Mouse (Mus musculus): ENCODE results near the gene Lhfpl4.

The Lhfpl4 gene

GRCm38 (mm10) chr6:113194841-113195595, at the start of gene Lhfpl4:
Lhfpl4 (minus strand) TSS chr6:113195384.
- peak in 1 of 2 experiments; percentile 30 for DNase-seq (ENCODE audit: inconsistent age in 2 of 2, low spot score in 1 of 2)

- no peak for DNase-seq (ENCODE audit: inconsistent age in 2 of 2, low spot score in 1 of 2)
Measured at GRCm38 (mm10) chr6:113242753-113243152, 47.6 kb upstream of the Lhfpl4 start.

GRCm38 (mm10) chr6:113238442-113238841, 43.3 kb upstream of the Lhfpl4 start:
- DNase-seq (ENCODE audit: inconsistent age in 2 of 2, low spot score in 1 of 2): peak in 1 of 2 experiments; percentile 43

GRCm38 (mm10) chr6:113237542-113238270, 42.5 kb upstream of the Lhfpl4 start, which contains the start of gene Mtmr14:
Mtmr14 (plus strand) TSS chr6:113237843.
- peak; percentile 99 to 100 for DNase-seq (ENCODE audit: inconsistent age in 2 of 2, low spot score in 1 of 2)

- no peak for DNase-seq (ENCODE audit: inconsistent age in 2 of 2, low spot score in 1 of 2)
Measured at GRCm38 (mm10) chr6:113235141-113235540, 40.0 kb upstream of the Lhfpl4 start.

- no peak for DNase-seq (ENCODE audit: inconsistent age in 2 of 2, low spot score in 1 of 2)
Measured at GRCm38 (mm10) chr6:113226705-113227104, 31.5 kb upstream of the Lhfpl4 start.

- DNase-seq (ENCODE audit: inconsistent age in 2 of 2, low spot score in 1 of 2): no peak
Measured at GRCm38 (mm10) chr6:113225798-113226197, 30.6 kb upstream of the Lhfpl4 start.

- DNase-seq (ENCODE audit: inconsistent age in 2 of 2, low spot score in 1 of 2): no peak
Measured at GRCm38 (mm10) chr6:113216280-113216679, 21.1 kb upstream of the Lhfpl4 start.

GRCm38 (mm10) chr6:113195596-113195992, 410 bp upstream of the Lhfpl4 start:
- no peak for DNase-seq (ENCODE audit: inconsistent age in 2 of 2, low spot score in 1 of 2)

- no peak for DNase-seq (ENCODE audit: inconsistent age in 2 of 2, low spot score in 1 of 2)
Measured at GRCm38 (mm10) chr6:113194517-113194840, 705 bp downstream of the Lhfpl4 start.

- DNase-seq (ENCODE audit: inconsistent age in 2 of 2, low spot score in 1 of 2): peak in 1 of 2 experiments; percentile 71
Measured at GRCm38 (mm10) chr6:113193765-113194460, 1.3 kb downstream of the Lhfpl4 start.

- DNase-seq (ENCODE audit: inconsistent age in 2 of 2, low spot score in 1 of 2): no peak
Measured at GRCm38 (mm10) chr6:113184866-113185525, 10.2 kb downstream of the Lhfpl4 start.

- DNase-seq (ENCODE audit: inconsistent age in 2 of 2, low spot score in 1 of 2): no peak
Measured at GRCm38 (mm10) chr6:113184163-113184562, 11.0 kb downstream of the Lhfpl4 start.

GRCm38 (mm10) chr6:113179195-113179733, 15.9 kb downstream of the Lhfpl4 start:
- no peak for DNase-seq (ENCODE audit: inconsistent age in 2 of 2, low spot score in 1 of 2)

GRCm38 (mm10) chr6:113178286-113179194, 16.6 kb downstream of the Lhfpl4 start:
- no peak for DNase-seq (ENCODE audit: inconsistent age in 2 of 2, low spot score in 1 of 2)

GRCm38 (mm10) chr6:113176613-113177012, 18.6 kb downstream of the Lhfpl4 start:
- no peak for DNase-seq (ENCODE audit: inconsistent age in 2 of 2, low spot score in 1 of 2)

GRCm38 (mm10) chr6:113175469-113175868, 19.7 kb downstream of the Lhfpl4 start:
- no peak for DNase-seq (ENCODE audit: inconsistent age in 2 of 2, low spot score in 1 of 2)

GRCm38 (mm10) chr6:113172568-113172967, 22.6 kb downstream of the Lhfpl4 start:
- DNase-seq (ENCODE audit: inconsistent age in 2 of 2, low spot score in 1 of 2): peak; percentile 63 to 87

- DNase-seq (ENCODE audit: inconsistent age in 2 of 2, low spot score in 1 of 2): no peak
Measured at GRCm38 (mm10) chr6:113172011-113172410, 23.2 kb downstream of the Lhfpl4 start.

GRCm38 (mm10) chr6:113170651-113171050, 24.5 kb downstream of the Lhfpl4 start:
- DNase-seq (ENCODE audit: inconsistent age in 2 of 2, low spot score in 1 of 2): no peak
